Mouse (Mus musculus) liver, embryonic 14.5 days (tissue): Measurements from ENCODE around the gene Chrnb1. TPM values are rescaled to one million over a fixed set of nuclear protein-coding genes. Genes with fewer than 3 reads are reported as not detected.

ENCODE experiments used
- ATAC-seq: fragments of 200-750 bp; cut with Nextera tagmentation; 2 replicates; pipeline ENCODE4 v1.8.0; 2017; ENCODE audit warnings: moderate number of reproducible peaks, mild to moderate bottlenecking, moderate library complexity; ENCODE audit not compliant: insufficient read depth
- DNase-seq, 3 experiments: peaks; one replicate each; pipeline ENCODE4 v3.0.0-alpha.2; 2012 to 2013; ENCODE audit warnings: low read depth in 3 of 3, low spot score in 3 of 3
- H3K27ac ChIP-seq: fragments of 300-500 bp; sonication (generic); 2 replicates; pipeline ENCODE4 v1.5.1; 2014; ENCODE audit warnings: moderate library complexity, mild to moderate bottlenecking, control low read depth, inconsistent platforms
- H3K27me3 ChIP-seq: fragments of 300-500 bp; sonication (generic); 2 replicates; pipeline ENCODE4 v1.6.1; 2014; ENCODE audit warnings: mild to moderate bottlenecking, low read length, moderate library complexity; ENCODE audit not compliant: control insufficient read depth, insufficient read depth
- H3K36me3 ChIP-seq: fragments of 300-500 bp; sonication (generic); replicated peaks from 2 replicates; pipeline ENCODE4 v1.6.1; 2014; ENCODE audit warnings: low read depth; ENCODE audit not compliant: control insufficient read depth, insufficient read depth
- H3K4me1 ChIP-seq, 2 experiments: fragments of 200-500 bp in 1 of 2; fragments of 300-500 bp in 1 of 2; sonication (generic) in 1 of 2; replicated peaks; 2 replicates each; pipeline ENCODE4 v1.6.1; 2012 to 2014; ENCODE audit warnings: antibody characterized with exemption in 1 of 2, inconsistent platforms in 1 of 2, low read length in 1 of 2; ENCODE audit not compliant: control insufficient read depth in 2 of 2, insufficient read depth in 2 of 2
- H3K4me2 ChIP-seq: fragments of 300-500 bp; sonication (generic); 2 replicates; pipeline ENCODE4 v1.6.1; 2014; ENCODE audit warnings: low read depth, mild to moderate bottlenecking, control low read depth, moderate library complexity
- H3K4me3 ChIP-seq, 2 experiments: fragments of 200-500 bp in 1 of 2; fragments of 300-500 bp in 1 of 2; sonication (generic) in 1 of 2; 2 replicates each; pipeline ENCODE4 v1.5.1; 2012 to 2014; ENCODE audit warnings: low read depth in 2 of 2, low read length in 2 of 2, mild to moderate bottlenecking in 2 of 2, control low read depth in 1 of 2, inconsistent platforms in 1 of 2, moderate library complexity in 1 of 2; ENCODE audit not compliant: insufficient read depth in 1 of 2
- H3K9ac ChIP-seq: fragments of 300-500 bp; sonication (generic); replicated peaks from 2 replicates; pipeline ENCODE4 v1.6.1; 2014; ENCODE audit warnings: mild to moderate bottlenecking, control low read depth, moderate library complexity
- H3K9me3 ChIP-seq: fragments of 300-500 bp; sonication (generic); 2 replicates; pipeline ENCODE4 v1.6.1; 2016; ENCODE audit warnings: low read length, mixed read lengths; ENCODE audit not compliant: control insufficient read depth
- CTCF ChIP-seq: IDR thresholded peaks from 2 replicates; pipeline ENCODE4 v1.5.1; 2016; ENCODE audit warnings: antibody characterized with exemption, low read depth, control low read depth
- EP300 ChIP-seq: IDR thresholded peaks from 2 replicates; pipeline ENCODE4 v1.6.1; 2016; ENCODE audit warnings: antibody characterized with exemption, low read depth
- WGBS: fragments of 180-500 bp; shearing (Covaris S2); extraction: QIAGEN DNeasy Blood & Tissue Kit; methylation state at CpG from one replicate; pipeline ENCODE4 v1.1.7; 2014; ENCODE audit not compliant: insufficient replicate concordance; 5-methylcytosine and 5-hydroxymethylcytosine counted together
- polyA plus RNA-seq, 2 experiments: library from polyadenylated mRNA; depleted of rRNA in 1 of 2; stranded (reverse) in 1 of 2; unstranded in 1 of 2; fragments of >200 nt; fragmentation: Nextera tagmentation in 1 of 2; extraction: Ambion mirVana in 1 of 2; gene quantifications; 2 replicates each; pipeline versions ENCODE4 v1.2.1 to v1.2.3; 2012 to 2014

Chrnb1 gene
- polyA plus RNA-seq (2012; rRNA removed) (0.44 and 0.58 TPM in 2 replicates), polyA plus RNA-seq (2014; fragmentation: Nextera tagmentation; extraction: Ambion mirVana) (0.32 and 0.33 TPM in 2 replicates)

DNA sequence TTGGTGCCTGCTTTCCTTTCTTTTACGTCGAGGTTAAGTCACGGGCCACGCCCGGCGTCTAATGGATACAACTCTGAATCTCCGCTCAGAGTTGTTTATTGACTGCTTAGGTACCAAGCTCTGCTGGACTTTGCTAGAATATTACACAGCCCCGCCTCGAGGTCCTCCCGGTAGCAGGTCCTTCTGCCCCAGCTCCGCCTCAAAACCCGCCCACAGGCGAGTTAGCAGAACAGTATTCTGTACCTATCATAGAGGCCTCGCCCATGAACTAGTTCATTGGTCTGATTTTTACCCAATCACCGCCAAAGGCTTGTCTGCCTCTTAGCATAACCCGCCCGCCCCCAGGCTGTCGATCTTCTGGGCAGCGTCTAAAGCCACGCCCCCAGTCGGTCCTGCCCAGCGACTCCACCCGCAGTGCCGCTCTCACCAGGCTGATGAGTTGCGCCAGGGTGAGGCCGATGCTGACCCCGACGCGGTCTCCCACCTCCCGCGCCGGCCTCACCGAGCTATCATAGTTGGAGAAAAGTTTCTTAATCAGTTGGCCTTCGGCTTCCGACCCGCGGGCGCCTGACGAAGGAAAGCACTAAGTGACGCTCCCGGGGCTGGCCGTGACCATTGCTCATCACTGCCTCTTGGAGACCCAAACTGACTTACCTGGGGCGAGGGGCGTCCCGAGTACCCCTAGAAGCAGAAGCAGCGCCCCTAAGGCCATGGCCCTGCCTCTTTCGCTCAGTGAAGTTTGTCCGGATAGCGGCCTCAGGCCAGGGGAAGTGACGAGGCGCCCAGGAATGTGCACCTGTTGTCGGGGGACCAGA is at the start of gene Chrnb1:
TSS of gene Chrnb1 (minus strand) at position 776 of the 815 bp plus-strand sequence.
- Histone ChIP-seq H3K4me3 (peak within 1 kb of the TSS; percentile 45 to 53), H3K27ac (no peak within 1 kb of the TSS), H3K9me3 (no peaks in the 10 kb centered on the region), H3K4me2 (peak within 1 kb of the TSS; percentile 88), H3K36me3 (no peaks in the 10 kb centered on the region), H3K4me1 (peaks cover 5 to 8% of the 10 kb centered on the region in 2 experiments; a peak in 3 of 4 replicates), H3K9ac (peak within 1 kb of the TSS; percentile 31; the same call in 1 of the 2 replicates), H3K27me3 (peaks cover 42% of the 10 kb centered on the region)
- TF ChIP-seq EP300 (no peak), CTCF (peak; percentile 19; the same call in 1 of the 2 replicates)
- peak; percentile 97 to 98 (median 97) for DNase-seq
- under 1% methylated on average over 52 of the region's 52 CpGs for WGBS
- ATAC-seq = peak; percentile 100

GRCm38 (mm10) chr11:69838714-69839104 is 43.0 kb upstream of the Chrnb1 start:
- WGBS = 0% methylated on average over 7 of the region's 7 CpGs
- peak overlapping the region; percentile 76 for H3K27ac ChIP-seq
- H3K36me3 ChIP-seq = no peaks in the 10 kb centered on the region
- TF ChIP-seq CTCF = no peak
- peak overlapping the region; percentile 67 to 88 for H3K4me3 ChIP-seq
- peaks cover 16 to 22% of the 10 kb centered on the region in 2 experiments for H3K4me1 ChIP-seq
- ATAC-seq (peak; percentile 12; the same call in 1 of the 2 replicates), DNase-seq (no peak)
- H3K4me2 ChIP-seq = peak overlapping the region; percentile 94
- peaks cover 38% of the 10 kb centered on the region for H3K27me3 ChIP-seq
- H3K9ac ChIP-seq = peak overlapping the region; percentile 81
- H3K9me3 ChIP-seq = no peaks in the 10 kb centered on the region

DNA sequence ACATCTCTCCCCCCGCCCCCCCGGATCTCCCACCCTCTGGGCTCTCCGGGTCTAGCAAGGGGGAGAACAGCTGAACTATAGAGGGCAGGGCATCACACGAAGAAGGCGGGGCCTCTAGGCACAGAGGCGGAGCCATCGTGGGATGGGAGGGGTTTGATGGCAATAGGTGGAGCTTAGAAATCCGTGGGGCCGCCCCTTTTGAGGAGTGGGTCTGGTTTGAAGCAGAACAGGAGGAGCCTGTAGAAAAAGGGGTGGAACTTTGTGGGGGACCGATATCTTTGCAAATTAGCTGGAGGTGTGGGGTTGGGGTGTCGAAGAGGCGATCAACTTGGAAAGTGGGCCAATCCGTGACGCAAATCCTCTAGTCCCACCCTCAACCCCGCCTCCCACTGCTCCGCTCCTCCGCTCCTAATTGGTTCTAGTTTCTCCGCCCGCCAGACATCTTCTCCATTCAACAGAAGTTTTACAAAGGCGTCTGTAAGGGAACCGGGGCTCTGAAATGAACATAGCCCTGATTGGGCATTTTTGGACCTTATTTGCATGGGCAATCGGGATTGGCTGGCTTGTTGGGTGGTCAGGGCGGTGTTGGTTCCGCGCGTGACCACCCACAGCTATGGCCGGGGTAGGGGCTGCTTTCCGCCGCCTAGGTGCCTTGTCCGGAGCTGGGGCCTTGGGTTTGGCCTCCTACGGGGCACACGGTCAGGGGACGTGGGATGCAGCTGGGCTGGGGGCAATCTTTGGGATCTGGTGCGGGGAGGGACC is 42.4 kb upstream of the Chrnb1 start, which contains the start of gene Tmem256:
TSS of gene Tmem256 (plus strand) at position 563 of the 762 bp plus-strand sequence.
- Histone ChIP-seq H3K9me3 (no peaks in the 10 kb centered on the region), H3K9ac (peak within 1 kb of the TSS; percentile 81), H3K27ac (peak within 1 kb of the TSS; percentile 76), H3K27me3 (peaks cover 42% of the 10 kb centered on the region), H3K4me1 (peaks cover 19 to 23% of the 10 kb centered on the region in 2 experiments), H3K4me3 (peak within 1 kb of the TSS; percentile 67 to 88), H3K36me3 (no peaks in the 10 kb centered on the region), H3K4me2 (peak within 1 kb of the TSS; percentile 94)
- ATAC-seq = peak; percentile 90
- TF ChIP-seq EP300 = peak; percentile 55; the same call in 1 of the 2 replicates
- TF ChIP-seq CTCF = no peak; the same call in 1 of the 2 replicates
- peak; percentile 96 to 97 (median 97) for DNase-seq
- WGBS = under 1% methylated on average over 34 of the region's 34 CpGs

GRCm38 (mm10) chr11:69837604-69837951 is 41.8 kb upstream of the Chrnb1 start, which contains the start of gene Nlgn2:
Gene Nlgn2 (minus strand): TSS chr11:69837784.
- DNase-seq = no peak
- Histone ChIP-seq H3K27me3 (peaks cover 44% of the 10 kb centered on the region), H3K4me1 (peaks cover 14 to 23% of the 10 kb centered on the region in 2 experiments), H3K4me2 (peak within 1 kb of the TSS; percentile 94), H3K27ac (peak within 1 kb of the TSS; percentile 76), H3K4me3 (peak within 1 kb of the TSS; percentile 67 to 88), H3K36me3 (no peaks in the 10 kb centered on the region), H3K9me3 (no peaks in the 10 kb centered on the region), H3K9ac (peak within 1 kb of the TSS; percentile 81)
- under 1% methylated on average over 32 of the region's 32 CpGs for whole genome bisulfite sequencing
- ATAC-seq = peak; percentile 39
- no peak for TF ChIP-seq EP300
- no peak for TF ChIP-seq CTCF
